Mouse (Mus musculus) c-Kit-negative CD71-positive TER-119-positive erythroid progenitor cells, embryonic 14.5 days (primary cell): ENCODE measurements around the gene Ddx18.

Experiments used
- DNase-seq: peaks from one replicate; pipeline ENCODE4 v3.0.0-alpha.2; 2013; ENCODE audit warnings: low read depth, low spot score

Ddx18 gene

DNA sequence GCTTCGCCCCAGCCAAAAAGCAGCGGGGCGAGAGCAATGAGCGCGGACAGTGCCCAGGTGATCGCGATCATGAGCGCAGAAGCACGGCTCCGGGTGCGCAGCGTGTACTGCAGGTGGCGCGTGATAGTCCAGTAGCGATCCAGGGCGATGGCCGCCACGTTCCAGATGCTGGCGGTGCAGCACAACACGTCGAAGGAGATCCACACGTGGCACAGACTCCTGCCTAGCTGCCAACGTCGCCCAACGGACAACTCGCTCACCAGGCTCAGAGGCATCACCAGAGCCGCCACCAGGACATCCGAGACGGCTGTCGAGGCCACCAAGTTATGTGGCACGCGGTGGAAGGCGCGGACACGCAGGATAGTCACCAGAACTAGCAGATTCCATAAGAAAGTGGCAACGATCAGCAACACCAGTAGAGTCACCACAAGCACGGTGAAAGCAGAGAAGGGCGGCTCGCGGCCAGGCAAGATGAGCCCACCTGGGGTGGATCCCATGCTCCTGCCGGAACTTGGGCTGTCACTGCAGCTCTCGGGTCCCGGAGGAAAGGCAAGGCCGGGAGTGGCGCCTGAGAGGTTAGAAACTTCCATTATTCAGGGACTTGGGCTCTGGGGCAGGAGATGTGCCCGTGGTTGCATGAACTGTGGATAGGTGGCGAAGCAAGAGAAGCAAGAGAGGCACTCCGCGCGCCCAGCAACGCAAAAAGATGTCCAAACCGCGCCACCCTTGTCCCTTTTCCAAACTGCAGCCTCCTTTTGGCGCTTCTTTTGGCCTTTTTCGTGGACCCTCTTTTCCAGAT, 40.0 kb downstream of the Ddx18 start:
- DNase-seq, result no peak

- DNase-seq, result no peak
Measured at GRCm38 (mm10) chr1:121527061-121527460, 40.7 kb downstream of the Ddx18 start.

GRCm38 (mm10) chr1:121518609-121519008, 49.2 kb downstream of the Ddx18 start:
- DNase-seq, result no peak

GRCm38 (mm10) chr1:121511966-121512365, 55.8 kb downstream of the Ddx18 start:
- no peak for DNase-seq

DNA sequence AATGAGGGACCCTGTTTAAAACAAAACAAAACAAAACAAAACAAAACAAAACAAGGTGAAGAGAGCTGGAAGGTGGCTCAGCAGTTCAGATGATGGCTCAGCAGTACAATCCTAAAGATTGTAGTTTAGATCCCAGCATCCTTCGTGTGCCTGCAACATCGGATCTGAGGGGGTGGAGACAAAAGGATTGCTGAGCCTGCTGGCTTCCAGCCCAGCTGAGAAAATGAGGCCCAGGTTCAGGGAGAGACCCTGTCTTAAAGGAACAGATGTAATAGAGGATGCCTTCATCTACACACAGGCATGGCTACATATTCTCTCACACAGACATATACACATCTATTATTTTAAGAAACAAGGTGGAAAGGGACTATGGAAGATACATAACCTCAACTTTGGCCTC, 56.6 kb downstream of the Ddx18 start:
- DNase-seq, result no peak

DNA sequence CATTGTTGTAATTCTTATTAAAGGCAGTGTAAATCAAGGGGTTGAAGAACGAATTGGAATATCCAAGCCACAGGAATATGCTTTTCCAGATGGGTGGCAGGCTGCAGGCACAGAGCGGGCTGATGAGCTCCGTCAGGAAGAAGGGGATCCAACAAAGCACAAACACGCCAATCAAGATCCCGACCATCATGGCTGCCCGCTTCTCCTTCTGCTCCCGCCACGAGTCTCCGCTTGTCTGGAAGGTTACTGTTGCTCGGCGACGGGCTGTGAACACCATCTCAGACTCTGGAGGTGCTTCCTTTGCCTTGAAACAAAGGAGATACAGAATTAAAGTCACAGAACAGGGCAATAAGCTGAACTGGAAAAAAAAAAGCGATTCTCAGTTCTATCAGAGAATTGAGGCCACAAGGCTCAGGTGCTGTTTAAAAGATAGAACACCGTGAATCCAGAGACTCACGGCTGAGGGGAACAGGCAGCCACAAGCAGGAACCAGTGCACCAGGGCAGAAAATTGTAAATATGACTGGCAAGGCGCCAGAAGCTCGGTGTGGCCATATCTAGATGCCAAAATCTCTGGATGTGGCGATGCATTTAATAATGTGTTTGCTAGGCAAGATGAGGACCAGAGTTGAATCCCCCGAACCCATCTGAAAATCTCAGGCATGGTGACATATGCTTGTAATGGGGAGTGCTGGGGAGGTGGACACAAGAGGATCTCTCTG, 57.2 kb downstream of the Ddx18 start:
- DNase-seq, result no peak

- no peak for DNase-seq
Measured at GRCm38 (mm10) chr1:121508729-121509128, 59.1 kb downstream of the Ddx18 start.
